Mouse (Mus musculus) spleen, adult 2 months (tissue): ENCODE data around the gene Slc26a1.

Experiments
- CTCF ChIP-seq: fragments of 200-500 bp; IDR thresholded peaks from 2 replicates; pipeline ENCODE4 v1.5.1; 2011; ENCODE audit warnings: mild to moderate bottlenecking, inconsistent platforms; ENCODE audit not compliant: insufficient read depth, insufficient read length, insufficient replicate concordance; ENCODE audit errors: extremely low read depth
- POLR2A ChIP-seq: fragments of 200-500 bp; IDR thresholded peaks from 2 replicates; pipeline ENCODE4 v1.6.1; 2011; ENCODE audit warnings: low read depth, low read length, inconsistent platforms

- TF ChIP-seq CTCF (no peak), POLR2A (no peak)
Observed at GRCm38 (mm10) chr5:108691152-108691551, 15.8 kb upstream of the Slc26a1 start.
